Mouse (Mus musculus) brain, adult 2 months (tissue): ENCODE data around the gene Fam110c.
A peak's percentile ranks its signal among the peaks of the same experiment; 100 is the strongest.

ENCODE experiments used
- DNase-seq: peaks from one replicate; pipeline ENCODE4 v3.0.0; 2011; ENCODE audit warnings: low read depth, low spot score

Gene Fam110c

DNA sequence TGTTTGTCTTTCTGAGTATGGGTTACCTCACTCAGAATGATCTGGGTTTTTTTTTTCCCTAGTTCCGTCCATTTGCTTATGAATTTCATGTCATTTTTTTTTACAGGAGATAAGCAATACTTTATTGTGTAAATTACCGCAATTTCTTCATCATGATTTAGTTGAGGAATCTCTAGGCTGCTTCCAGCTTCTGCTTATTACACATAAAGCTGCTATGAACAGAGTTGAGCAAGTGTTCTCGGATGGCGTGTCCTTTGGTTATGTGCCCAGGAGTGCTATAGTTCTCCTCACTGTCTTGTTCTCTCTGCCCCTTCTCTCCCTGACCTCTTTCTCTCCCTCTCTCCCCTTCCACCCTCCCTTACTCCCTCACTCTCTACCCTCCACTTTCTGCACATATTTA lies 28.2 kb downstream of the Fam110c start:
- no peak for DNase-seq

DNA sequence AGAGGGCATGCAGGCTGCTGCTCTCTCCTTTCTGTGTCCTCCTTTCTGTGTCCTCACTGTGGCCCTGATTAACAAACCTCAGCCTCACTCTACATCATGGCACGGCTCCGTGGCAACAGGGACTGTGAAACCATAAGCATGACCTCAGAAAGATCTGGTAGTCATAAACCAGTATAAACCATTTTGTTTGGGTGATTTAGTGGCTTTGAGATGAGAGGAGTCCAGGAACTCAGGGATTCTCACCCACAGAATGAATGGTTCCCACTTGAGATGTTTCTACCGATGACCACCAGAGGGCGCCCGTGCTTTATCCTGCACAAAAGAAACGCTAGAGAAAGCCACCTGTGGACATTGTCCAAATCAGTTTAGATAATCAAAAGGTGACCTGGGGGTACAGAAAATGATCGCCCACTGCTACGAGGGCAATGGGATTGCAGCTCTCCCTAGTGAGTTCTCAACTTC lies 42.4 kb downstream of the Fam110c start:
- DNase-seq, result peak; percentile 58

DNA sequence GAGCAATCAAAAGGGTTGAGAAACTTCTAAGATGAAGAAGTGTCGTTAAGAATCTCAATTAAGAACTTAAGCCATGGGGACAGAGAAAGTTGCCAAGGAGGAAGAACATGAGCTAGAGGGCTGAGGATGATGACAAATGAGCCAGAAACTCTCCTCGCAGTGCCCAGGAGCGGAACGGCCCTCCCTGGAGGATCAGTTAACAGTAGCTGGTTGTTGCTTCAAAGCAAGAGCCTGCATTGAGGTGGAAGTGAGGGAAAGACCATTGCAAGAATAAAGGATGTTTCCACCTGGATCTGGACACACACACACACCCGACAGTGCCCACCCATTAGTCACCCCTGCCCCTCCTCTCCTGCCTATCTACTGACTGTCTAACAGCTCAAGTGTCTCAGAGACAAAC lies 46.9 kb downstream of the Fam110c start:
- no peak for DNase-seq

DNA sequence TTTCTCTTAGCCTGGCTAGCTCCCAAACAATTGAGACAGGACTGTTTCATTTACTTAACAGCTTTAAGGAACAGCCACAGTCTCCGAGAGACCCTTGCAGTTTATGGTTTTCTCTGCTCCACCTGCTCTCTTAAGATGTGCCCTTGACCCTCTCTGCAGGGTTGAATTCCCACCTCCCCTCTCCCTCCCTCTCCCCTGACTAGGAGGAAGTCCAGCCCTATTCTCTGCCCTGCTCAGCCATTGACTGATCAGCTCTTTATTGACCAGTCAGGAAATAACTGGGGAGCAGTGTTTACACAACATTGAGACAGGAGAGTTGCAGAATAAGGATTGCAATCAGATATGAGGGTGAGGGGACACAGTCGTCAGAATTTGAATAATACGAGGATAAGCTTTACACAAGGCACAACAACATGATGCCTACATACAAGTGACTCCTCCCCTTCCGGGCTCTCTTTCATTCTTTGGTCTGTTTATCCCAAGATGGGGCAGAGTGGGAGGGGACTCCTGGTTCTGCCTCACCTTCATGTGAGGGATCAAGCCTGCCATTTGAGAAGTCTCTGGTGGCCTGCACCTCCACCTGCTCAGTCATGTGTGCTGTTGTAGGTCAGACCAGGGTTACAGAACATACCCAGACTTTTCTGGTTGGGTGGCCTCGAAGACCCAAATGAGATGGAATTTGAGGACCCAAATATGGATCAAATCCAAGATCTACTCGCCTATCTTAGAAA lies 49.4 kb downstream of the Fam110c start:
- no peak for DNase-seq

DNA sequence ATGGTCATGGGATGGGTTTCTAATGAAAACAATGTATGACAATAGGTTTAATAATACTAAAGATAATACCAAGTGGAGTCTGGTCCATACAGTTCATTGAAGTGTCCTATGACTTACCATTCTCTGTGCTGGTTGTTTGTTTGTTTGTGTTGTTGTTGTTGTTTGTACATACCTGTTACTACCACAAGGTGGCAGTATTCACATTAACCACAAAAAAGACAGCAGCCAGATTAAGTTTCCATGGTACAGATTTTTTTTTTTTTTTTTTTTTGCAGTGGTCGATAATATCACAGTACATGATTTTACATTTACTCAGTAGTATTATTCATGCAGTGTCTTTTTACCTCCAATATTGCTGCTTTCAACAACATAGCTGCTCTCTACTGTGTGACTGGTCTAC lies 52.4 kb downstream of the Fam110c start:
- DNase-seq, result no peak

DNA sequence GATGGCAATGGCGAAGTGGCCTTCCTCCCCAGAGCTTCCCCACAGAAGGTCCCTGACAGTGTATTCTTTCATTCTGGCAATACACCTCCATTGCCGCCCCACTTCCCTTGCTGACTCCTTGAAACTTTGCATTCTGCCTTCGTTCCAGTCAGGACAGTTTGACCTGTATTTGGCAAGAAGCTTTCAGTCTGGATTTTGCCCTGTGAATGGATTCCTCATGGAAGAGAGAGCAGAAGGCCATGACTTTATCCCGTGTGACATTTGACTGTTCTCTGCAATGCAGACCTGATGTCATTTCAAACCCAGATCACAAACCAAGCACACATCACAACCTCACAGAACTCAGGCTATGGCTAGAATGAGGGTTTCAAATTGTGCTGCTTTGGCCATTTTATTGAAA lies 55.9 kb downstream of the Fam110c start:
- DNase-seq, result no peak
